Mouse (Mus musculus) cerebellum, postnatal 25 days (tissue): ENCODE results near the gene Akr1c18.

Experiments
- DNase-seq, 2 experiments: peaks; one replicate each; pipeline ENCODE4 v3.0.0; 2021; ENCODE audit warnings: mixed read lengths in 2 of 2

Gene Akr1c18

GRCm38 (mm10) chr13:4101691-4102090 is 48.8 kb downstream of the Akr1c18 start:
- DNase-seq: no peak
